Mouse (Mus musculus) embryonic stem cell, embryonic (primary cell): ENCODE results near the gene Abca5.

ENCODE experiments used
- CTCF ChIA-PET, 4 experiments: fragments of 300-600 bp in 2 of 4; fragments of 350-600 bp in 2 of 4; sonication (Branson Sonifier 250); formaldehyde crosslinking; loops; one replicate each; lab custom pipeline; 2022; ENCODE audit warnings: inconsistent platforms in 2 of 4; lab: Charles Lee
- POLR2A ChIA-PET, 4 experiments: fragments of 300-600 bp in 2 of 4; fragments of 350-600 bp in 2 of 4; sonication (Branson Sonifier 250); formaldehyde crosslinking; loops; one replicate each; lab custom pipeline; 2022; ENCODE audit warnings: antibody characterized with exemption in 4 of 4, inconsistent platforms in 1 of 4; lab: Charles Lee

Abca5 gene

DNA sequence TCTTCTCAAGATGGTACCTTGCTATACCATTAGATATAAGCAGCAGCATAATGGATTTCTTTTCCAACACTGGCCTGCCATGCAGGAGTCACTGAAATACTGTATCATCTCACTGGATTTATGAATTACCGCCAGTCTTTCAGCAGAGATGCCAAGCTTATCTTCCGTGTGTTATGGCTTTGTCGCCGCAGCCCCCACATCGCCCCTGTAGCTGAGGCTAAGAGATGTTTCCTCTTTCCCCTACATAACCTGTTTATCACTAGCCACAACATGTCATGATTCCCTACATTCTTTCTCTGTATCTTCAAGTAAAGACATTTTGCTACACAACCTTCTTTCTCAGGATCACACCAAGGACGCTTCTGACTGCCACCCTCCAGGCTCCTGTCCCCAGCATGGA is 70.3 kb downstream of the Abca5 start:
- POLR2A ChIA-PET = no interaction called here
- CTCF ChIA-PET = interaction anchor here in 2 of 4 experiments (0.6 to 1.5 kb wide), 4 partner anchors 24 to 1176 kb away, joined by 3 to 6 read pairs (median 3); partner anchors contain the start of gene Map2k6 (in 1 of the 2)

DNA sequence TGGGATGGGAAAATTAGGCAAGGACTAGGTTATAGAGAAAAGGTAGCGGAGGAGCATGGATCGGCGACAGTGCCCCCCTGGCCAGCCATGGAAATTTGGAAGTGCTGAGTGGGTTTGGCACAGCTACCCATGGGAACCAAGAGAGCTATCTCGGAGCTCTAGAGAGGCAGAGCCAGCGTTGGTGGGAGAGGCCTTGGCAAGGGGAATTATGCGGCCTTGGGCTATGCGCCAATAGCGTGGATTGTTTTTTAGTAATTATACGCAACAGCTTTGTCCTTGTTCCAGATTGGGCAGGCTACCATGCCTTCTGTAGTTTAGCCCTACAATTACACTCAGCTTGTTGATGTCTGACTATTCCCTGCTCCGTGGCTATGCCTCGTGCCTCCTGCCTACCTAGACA is 70.8 kb downstream of the Abca5 start:
- CTCF ChIA-PET = interaction anchor here in 1 of 4 experiments (1.5 kb wide), 1 partner anchor 24 kb away, joined by 3 read pairs; no protein-coding TSS in a partner anchor

GRCm38 (mm10) chr11:110261867-110262266 is 75.6 kb downstream of the Abca5 start:
- ChIA-PET POLR2A (interaction anchor here in 2 of 4 experiments (0.6 to 1.5 kb wide), 2 partner anchors 10 to 547 kb away, joined by 3 to 9 read pairs; no protein-coding TSS in a partner anchor), CTCF (interaction anchor here in 2 of 4 experiments (0.6 to 0.9 kb wide), 3 partner anchors 10 to 401 kb away, joined by 3 to 13 read pairs (median 4); no protein-coding TSS in a partner anchor)

More for the DNA sequence above, 70.8 kb downstream of the Abca5 start:
- POLR2A ChIA-PET = no interaction called here

- POLR2A ChIA-PET = no interaction called here
- CTCF ChIA-PET = interaction anchor here in 2 of 4 experiments (0.6 to 2.1 kb wide), 3 partner anchors 14 to 238 kb away, joined by 3 to 5 read pairs (median 3); no protein-coding TSS in a partner anchor
Observed at GRCm38 (mm10) chr11:110257911-110258310, 79.6 kb downstream of the Abca5 start.

GRCm38 (mm10) chr11:110257061-110257460 is 80.5 kb downstream of the Abca5 start:
- ChIA-PET CTCF (interaction anchor here in 2 of 4 experiments (0.6 to 2.1 kb wide), 3 partner anchors 15 to 399 kb away, joined by 3 to 10 read pairs (median 5); no protein-coding TSS in a partner anchor), POLR2A (no interaction called here)

DNA sequence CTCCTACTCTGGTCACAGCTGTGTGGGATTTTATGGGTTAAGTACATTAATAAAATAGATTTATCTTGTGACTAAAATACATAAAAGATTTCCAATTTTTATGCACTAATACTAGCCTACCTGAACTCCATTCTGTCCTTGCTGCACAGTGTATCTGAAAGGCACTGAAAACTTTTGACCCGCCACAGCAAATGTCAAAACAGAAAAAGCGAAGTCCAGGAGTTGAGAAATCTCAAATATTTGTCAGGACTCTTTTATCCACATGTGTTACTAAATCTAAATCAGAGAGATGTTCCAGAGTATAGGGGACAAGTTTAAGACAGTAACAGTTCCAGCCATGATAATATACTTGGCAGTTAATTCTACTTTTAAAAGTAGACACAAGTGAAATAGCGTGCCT is 85.3 kb downstream of the Abca5 start:
- ChIA-PET CTCF (interaction anchor here in 1 of 4 experiments (0.7 kb wide), 1 partner anchor 166 kb away, joined by 7 read pairs; no protein-coding TSS in a partner anchor), POLR2A (no interaction called here)

- ChIA-PET CTCF (interaction anchor here in 1 of 4 experiments (0.7 to 1.1 kb wide), 2 partner anchors 20 to 165 kb away, joined by 3 to 7 read pairs; no protein-coding TSS in a partner anchor), POLR2A (no interaction called here)
Observed at GRCm38 (mm10) chr11:110251534-110251933, 86.0 kb downstream of the Abca5 start, which contains the start of gene Abca6. Gene Abca6, minus strand, starts transcription at chr11:110251776.

DNA sequence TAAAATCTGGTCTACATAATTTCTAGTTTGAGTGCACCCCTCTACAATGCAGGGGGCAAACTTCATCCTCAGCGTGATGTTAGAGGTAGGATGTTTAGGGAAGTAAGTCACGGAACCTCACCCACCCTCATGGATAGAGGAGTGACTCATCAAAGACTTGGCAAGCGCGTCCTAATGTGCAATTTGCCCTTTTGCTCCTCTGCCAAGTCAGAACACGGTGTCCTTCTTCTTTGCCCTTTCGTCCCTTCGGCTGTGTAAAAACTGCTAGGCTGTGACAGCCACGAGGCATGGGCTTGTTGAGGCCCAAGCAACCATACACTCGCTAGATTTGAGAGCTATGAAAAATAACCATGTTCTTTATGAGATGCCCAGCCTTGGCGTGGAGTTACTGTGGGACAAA is 92.8 kb downstream of the Abca5 start:
- ChIA-PET POLR2A (interaction anchor here in 1 of 4 experiments (1.0 kb wide), 1 partner anchor 27 kb away, joined by 3 read pairs; no protein-coding TSS in a partner anchor), CTCF (no interaction called here)

- POLR2A ChIA-PET = no interaction called here
- CTCF ChIA-PET = no interaction called here
Observed at GRCm38 (mm10) chr11:110237466-110237865, 100.0 kb downstream of the Abca5 start.

GRCm38 (mm10) chr11:110232975-110233374 is 104.5 kb downstream of the Abca5 start:
- ChIA-PET CTCF (no interaction called here), POLR2A (no interaction called here)
